Mouse (Mus musculus): Measurements from ENCODE around the gene Tex21. TPM values are rescaled to one million over a fixed set of nuclear protein-coding genes. Genes with fewer than 3 reads are reported as not detected.
"Not testable (repeated sequence)": the region's sequence is repeated elsewhere in the genome, so short reads cannot be mapped to it uniquely, and the experiment has no call there.

Tex21 gene
- polyA plus RNA-seq, 1 experiment from 2014 or later, result not detected

DNA sequence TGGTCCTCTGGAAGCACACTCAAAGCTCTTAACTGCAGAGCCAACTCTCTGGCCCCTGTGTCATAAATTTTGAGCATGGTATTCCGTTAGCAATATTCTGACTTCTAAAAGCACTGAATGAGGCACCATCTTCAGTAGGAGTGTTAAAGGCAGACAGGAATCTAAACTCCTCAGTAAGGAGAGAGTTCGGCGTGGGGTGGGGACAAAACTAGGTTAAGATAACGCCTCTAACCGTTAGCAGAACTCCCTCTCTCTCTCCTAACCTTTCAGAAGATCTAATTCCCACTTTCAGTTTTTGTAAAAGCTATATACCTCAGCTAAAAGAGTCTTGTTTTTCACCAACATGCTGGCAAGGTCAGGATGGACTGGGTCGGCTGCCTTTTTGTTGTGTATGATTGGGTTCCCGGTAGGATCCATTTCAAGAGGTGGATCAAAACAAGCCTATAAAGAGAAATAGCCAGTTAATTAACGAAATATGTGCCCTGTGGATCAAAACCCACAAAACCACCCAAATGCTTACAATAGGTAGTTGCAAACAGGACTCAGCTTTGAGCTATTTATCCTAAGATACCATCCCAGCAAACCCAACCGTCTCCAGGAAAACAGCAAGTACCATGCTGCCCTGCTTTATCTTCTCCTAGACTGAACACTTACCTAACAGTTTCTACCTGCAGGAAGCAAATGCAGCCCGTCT, 7.3 kb downstream of the Tex21 start:
- Histone ChIP-seq H3K4me3 (replicated peaks) (no peak overlapping the region), H3K4me2 (no peak overlapping the region), H3K9me3 (replicated peaks) (no peaks in the 10 kb centered on the region), H3K27ac (no peak overlapping the region), H3K27me3 (no peaks in the 10 kb centered on the region), H3K36me3 (no peaks in the 10 kb centered on the region), H3K9ac (no peak overlapping the region), H3K4me1 (no peaks in the 10 kb centered on the region)
- no peak for ATAC-seq (replicated peaks; ENCODE audit: low FRiP score)
- WGBS, result 52% methylated on average over 10 of the region's 10 CpGs

- Histone ChIP-seq H3K9ac (no peak overlapping the region), H3K9me3 (replicated peaks) (no peaks in the 10 kb centered on the region), H3K27me3 (no peaks in the 10 kb centered on the region), H3K4me1 (peaks cover 5% of the 10 kb centered on the region), H3K27ac (no peak overlapping the region), H3K4me3 (replicated peaks) (no peak overlapping the region), H3K36me3 (no peaks in the 10 kb centered on the region), H3K4me2 (no peak overlapping the region)
- ATAC-seq (replicated peaks; ENCODE audit: low FRiP score), result no peak
- 87% methylated on average over 6 of the region's 6 CpGs for WGBS
Observed at GRCm38 (mm10) chr12:76235253-76235652, 11.3 kb downstream of the Tex21 start.

- Histone ChIP-seq H3K36me3 (no peaks in the 10 kb centered on the region), H3K4me1 (peaks cover 16% of the 10 kb centered on the region), H3K9ac (no peak overlapping the region), H3K27ac (peak overlapping the region; percentile 51), H3K4me3 (replicated peaks) (no peak overlapping the region), H3K9me3 (replicated peaks) (no peaks in the 10 kb centered on the region), H3K27me3 (no peaks in the 10 kb centered on the region), H3K4me2 (no peak overlapping the region)
- WGBS, result 82% methylated on average over 6 of the region's 6 CpGs
- ATAC-seq (replicated peaks; ENCODE audit: low FRiP score), result no peak
Observed at GRCm38 (mm10) chr12:76230644-76231043, 15.9 kb downstream of the Tex21 start.

DNA sequence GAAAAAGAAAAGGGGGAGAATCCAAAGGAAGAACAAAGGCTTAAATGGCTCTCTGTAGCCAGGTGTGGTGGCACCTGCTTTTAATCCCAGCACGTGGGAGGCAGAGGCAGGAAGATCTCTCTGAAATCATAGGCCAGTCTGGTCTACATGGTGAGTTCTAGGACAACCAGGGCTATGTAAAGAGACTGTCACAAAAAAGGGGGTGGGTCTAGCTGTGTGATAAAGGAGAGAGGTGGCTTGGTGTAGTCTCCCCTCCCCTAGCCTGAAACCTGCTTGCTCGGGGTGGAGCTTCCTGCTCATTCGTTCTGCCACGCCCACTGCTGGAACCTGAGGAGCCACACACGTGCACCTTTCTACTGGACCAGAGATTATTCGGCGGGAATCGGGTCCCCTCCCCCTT, 24.4 kb downstream of the Tex21 start:
- not testable (repeated sequence) for H3K27me3 ChIP-seq; H3K4me1 ChIP-seq; H3K4me2 ChIP-seq; ATAC-seq (replicated peaks; ENCODE audit: low FRiP score); H3K27ac ChIP-seq; H3K9me3 ChIP-seq (replicated peaks); H3K36me3 ChIP-seq; H3K9ac ChIP-seq; H3K4me3 ChIP-seq (replicated peaks)
- WGBS, result 56% methylated on average over 4 of the region's 8 CpGs

GRCm38 (mm10) chr12:76216716-76217115, 29.8 kb downstream of the Tex21 start:
- ATAC-seq (replicated peaks; ENCODE audit: low FRiP score), result no peak
- no peak overlapping the region for H3K4me3 ChIP-seq (replicated peaks)
- H3K27ac ChIP-seq, result no peak overlapping the region
- WGBS, result 76% methylated on average over 11 of the region's 11 CpGs
- H3K9me3 ChIP-seq (replicated peaks), result no peaks in the 10 kb centered on the region
- no peak overlapping the region for H3K9ac ChIP-seq
- H3K4me1 ChIP-seq, result no peaks in the 10 kb centered on the region
- H3K4me2 ChIP-seq, result no peak overlapping the region
- H3K36me3 ChIP-seq, result no peaks in the 10 kb centered on the region
- H3K27me3 ChIP-seq, result no peaks in the 10 kb centered on the region

DNA sequence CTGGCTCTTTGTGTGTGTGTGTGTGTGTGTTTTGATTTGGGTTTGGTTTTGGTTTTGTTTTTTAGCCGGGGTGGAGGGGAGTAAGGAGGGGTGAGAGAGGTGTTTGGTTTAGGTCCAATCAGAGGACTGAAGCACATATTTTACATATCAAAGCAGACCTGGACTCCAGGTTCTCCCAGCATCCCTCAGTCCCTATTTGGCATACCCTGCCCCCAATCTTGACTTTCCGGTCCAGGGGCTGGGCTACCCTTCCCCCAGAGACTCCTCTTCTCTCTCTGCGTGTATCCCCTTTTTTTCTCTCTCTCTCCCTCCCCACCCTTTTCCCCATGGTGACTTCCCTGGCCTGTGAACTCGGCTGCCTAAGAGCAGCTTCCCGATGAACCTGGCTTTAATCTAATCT, 31.4 kb downstream of the Tex21 start:
- no peak overlapping the region for H3K4me2 ChIP-seq
- 33% methylated on average over 5 of the region's 5 CpGs for WGBS
- no peak overlapping the region for H3K4me3 ChIP-seq (replicated peaks)
- no peaks in the 10 kb centered on the region for H3K9me3 ChIP-seq (replicated peaks)
- H3K9ac ChIP-seq, result no peak overlapping the region
- no peak overlapping the region for H3K27ac ChIP-seq
- ATAC-seq (replicated peaks; ENCODE audit: low FRiP score), result no peak
- H3K36me3 ChIP-seq, result no peaks in the 10 kb centered on the region
- no peaks in the 10 kb centered on the region for H3K4me1 ChIP-seq
- H3K27me3 ChIP-seq, result no peaks in the 10 kb centered on the region

GRCm38 (mm10) chr12:76209429-76209974, 37.0 kb downstream of the Tex21 start:
- Histone ChIP-seq H3K4me2 (no peak overlapping the region), H3K9me3 (replicated peaks) (no peaks in the 10 kb centered on the region), H3K27ac (no peak overlapping the region), H3K36me3 (no peaks in the 10 kb centered on the region), H3K27me3 (no peaks in the 10 kb centered on the region), H3K4me1 (no peaks in the 10 kb centered on the region), H3K9ac (no peak overlapping the region), H3K4me3 (replicated peaks) (no peak overlapping the region)
- WGBS, result 88% methylated on average over 5 of the region's 5 CpGs
- no peak for ATAC-seq (replicated peaks; ENCODE audit: low FRiP score)

GRCm38 (mm10) chr12:76200326-76200725, 46.2 kb downstream of the Tex21 start:
- ATAC-seq (replicated peaks; ENCODE audit: low FRiP score), result no peak
- Histone ChIP-seq H3K36me3 (no peaks in the 10 kb centered on the region), H3K27me3 (peaks cover 7% of the 10 kb centered on the region; the same call in 1 of the 2 replicates), H3K4me2 (no peak overlapping the region), H3K27ac (no peak overlapping the region), H3K4me1 (peaks cover 22% of the 10 kb centered on the region), H3K9ac (no peak overlapping the region), H3K4me3 (replicated peaks) (no peak overlapping the region), H3K9me3 (replicated peaks) (no peaks in the 10 kb centered on the region)
- WGBS, result 74% methylated on average over 4 of the region's 4 CpGs

DNA sequence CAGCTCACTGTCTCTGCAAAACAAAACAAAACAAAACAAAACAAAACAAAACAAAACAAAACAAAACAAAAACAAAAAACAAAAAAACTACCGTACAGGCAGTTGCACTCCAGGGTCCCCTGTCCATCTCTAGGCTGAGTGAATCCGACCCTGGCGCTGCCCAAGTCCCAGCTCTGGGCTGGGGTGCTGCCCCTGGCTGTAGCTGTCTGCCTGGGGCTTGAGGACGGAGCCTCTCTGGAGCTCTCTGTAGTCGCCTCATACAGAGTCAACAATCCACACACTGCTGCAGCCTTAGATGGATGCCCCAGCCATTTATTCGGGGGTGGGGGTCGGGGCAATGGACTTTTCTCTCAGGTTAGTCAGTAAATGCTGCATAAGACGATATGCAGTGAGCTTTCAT, 49.5 kb downstream of the Tex21 start:
- Histone ChIP-seq H3K4me3 (replicated peaks) (peak overlapping the region; percentile 36), H3K9me3 (replicated peaks) (no peaks in the 10 kb centered on the region), H3K27me3 (peaks cover 18% of the 10 kb centered on the region; the same call in 1 of the 2 replicates), H3K4me2 (peak overlapping the region; percentile 84), H3K9ac (peak overlapping the region; percentile 45; the same call in 1 of the 2 replicates), H3K27ac (no peak overlapping the region), H3K4me1 (peaks cover 22% of the 10 kb centered on the region), H3K36me3 (no peaks in the 10 kb centered on the region)
- 49% methylated on average over 8 of the region's 8 CpGs for WGBS
- no peak for ATAC-seq (replicated peaks; ENCODE audit: low FRiP score)

GRCm38 (mm10) chr12:76196709-76197054, 49.9 kb downstream of the Tex21 start:
- Histone ChIP-seq H3K4me1 (peaks cover 22% of the 10 kb centered on the region), H3K27ac (peak overlapping the region; percentile 69; the same call in 1 of the 2 replicates)

GRCm38 (mm10) chr12:76195912-76196708, 50.4 kb downstream of the Tex21 start:
- ATAC-seq (replicated peaks; ENCODE audit: low FRiP score), result peak; percentile 93
- H3K4me2 ChIP-seq, result peak overlapping the region; percentile 84
- WGBS, result 2% methylated on average over 22 of the region's 22 CpGs
- H3K4me3 ChIP-seq (replicated peaks), result peak overlapping the region; percentile 36
- peaks cover 22% of the 10 kb centered on the region for H3K4me1 ChIP-seq
- no peaks in the 10 kb centered on the region for H3K36me3 ChIP-seq
- H3K9ac ChIP-seq, result peak overlapping the region; percentile 45
- H3K9me3 ChIP-seq (replicated peaks), result no peaks in the 10 kb centered on the region
- peaks cover 18% of the 10 kb centered on the region; the same call in 1 of the 2 replicates for H3K27me3 ChIP-seq
- peak overlapping the region; percentile 69 for H3K27ac ChIP-seq

More at GRCm38 (mm10) chr12:76196709-76197054, 49.9 kb downstream of the Tex21 start:
- 9% methylated on average over 6 of the region's 6 CpGs for WGBS
- Histone ChIP-seq H3K9me3 (replicated peaks) (no peaks in the 10 kb centered on the region), H3K36me3 (no peaks in the 10 kb centered on the region), H3K4me3 (replicated peaks) (peak overlapping the region; percentile 36), H3K4me2 (peak overlapping the region; percentile 84), H3K9ac (peak overlapping the region; percentile 45; the same call in 1 of the 2 replicates), H3K27me3 (peaks cover 18% of the 10 kb centered on the region; the same call in 1 of the 2 replicates)
- ATAC-seq (replicated peaks; ENCODE audit: low FRiP score), result peak; percentile 52

- 63% methylated on average over 3 of the region's 3 CpGs for WGBS
- no peak overlapping the region for H3K9ac ChIP-seq
- no peak for ATAC-seq (replicated peaks; ENCODE audit: low FRiP score)
- H3K9me3 ChIP-seq (replicated peaks), result no peaks in the 10 kb centered on the region
- H3K4me2 ChIP-seq, result no peak overlapping the region
- H3K27me3 ChIP-seq, result peaks cover 18% of the 10 kb centered on the region; the same call in 1 of the 2 replicates
- no peaks in the 10 kb centered on the region for H3K36me3 ChIP-seq
- H3K4me1 ChIP-seq, result peaks cover 22% of the 10 kb centered on the region
- H3K4me3 ChIP-seq (replicated peaks), result no peak overlapping the region
- H3K27ac ChIP-seq, result no peak overlapping the region
Observed at GRCm38 (mm10) chr12:76194526-76194925, 52.0 kb downstream of the Tex21 start.
